Mouse (Mus musculus): ENCODE measurements around the gene Ric8a. TPM values are rescaled to one million over a fixed set of nuclear protein-coding genes. Genes with fewer than 3 reads are reported as not detected.

Gene Ric8a
- polyA plus RNA-seq, 1 experiment from 2014 or later: 74.8 TPM

- Histone ChIP-seq H3K36me3 (ENCODE audit: control insufficient read depth, insufficient read depth, low read length) (no peaks in the 10 kb centered on the region), H3K4me3 (ENCODE audit: low read depth, low read length) (no peak overlapping the region), H3K9ac (ENCODE audit: low read depth, low read length) (no peak overlapping the region), H3K27ac (ENCODE audit: low read depth, low read length) (no peak overlapping the region), H3K4me1 (replicated peaks; ENCODE audit: control insufficient read depth, insufficient read depth, low read length) (peaks cover 8% of the 10 kb centered on the region), H3K9me3 (ENCODE audit: control insufficient read depth, low read length) (no peaks in the 10 kb centered on the region), H3K27me3 (ENCODE audit: control insufficient read depth, insufficient read depth, low read length) (no peaks in the 10 kb centered on the region), H3K4me2 (replicated peaks; ENCODE audit: low read depth, low read length) (no peak overlapping the region)
- DNase-seq (ENCODE audit: low spot score) (no peak), ATAC-seq (ENCODE audit: low FRiP score) (no peak)
- 95% methylated on average over 18 of the region's 18 CpGs for WGBS
Measured at GRCm38 (mm10) chr7:140854483-140854882, 2.3 kb upstream of the Ric8a start.

GRCm38 (mm10) chr7:140855181-140855580, 1.6 kb upstream of the Ric8a start:
- Histone ChIP-seq H3K36me3 (ENCODE audit: control insufficient read depth, insufficient read depth, low read length) (no peaks in the 10 kb centered on the region), H3K27ac (ENCODE audit: low read depth, low read length) (no peak overlapping the region), H3K4me2 (replicated peaks; ENCODE audit: low read depth, low read length) (peak overlapping the region; percentile 92), H3K9ac (ENCODE audit: low read depth, low read length) (peak overlapping the region; percentile 32; the same call in 1 of the 2 replicates), H3K27me3 (ENCODE audit: control insufficient read depth, insufficient read depth, low read length) (no peaks in the 10 kb centered on the region), H3K9me3 (ENCODE audit: control insufficient read depth, low read length) (no peaks in the 10 kb centered on the region), H3K4me1 (replicated peaks; ENCODE audit: control insufficient read depth, insufficient read depth, low read length) (peaks cover 8% of the 10 kb centered on the region), H3K4me3 (ENCODE audit: low read depth, low read length) (peak overlapping the region; percentile 80)
- WGBS: 75% methylated on average over 9 of the region's 9 CpGs
- ATAC-seq (ENCODE audit: low FRiP score) (no peak), DNase-seq (ENCODE audit: low spot score) (no peak)

DNA sequence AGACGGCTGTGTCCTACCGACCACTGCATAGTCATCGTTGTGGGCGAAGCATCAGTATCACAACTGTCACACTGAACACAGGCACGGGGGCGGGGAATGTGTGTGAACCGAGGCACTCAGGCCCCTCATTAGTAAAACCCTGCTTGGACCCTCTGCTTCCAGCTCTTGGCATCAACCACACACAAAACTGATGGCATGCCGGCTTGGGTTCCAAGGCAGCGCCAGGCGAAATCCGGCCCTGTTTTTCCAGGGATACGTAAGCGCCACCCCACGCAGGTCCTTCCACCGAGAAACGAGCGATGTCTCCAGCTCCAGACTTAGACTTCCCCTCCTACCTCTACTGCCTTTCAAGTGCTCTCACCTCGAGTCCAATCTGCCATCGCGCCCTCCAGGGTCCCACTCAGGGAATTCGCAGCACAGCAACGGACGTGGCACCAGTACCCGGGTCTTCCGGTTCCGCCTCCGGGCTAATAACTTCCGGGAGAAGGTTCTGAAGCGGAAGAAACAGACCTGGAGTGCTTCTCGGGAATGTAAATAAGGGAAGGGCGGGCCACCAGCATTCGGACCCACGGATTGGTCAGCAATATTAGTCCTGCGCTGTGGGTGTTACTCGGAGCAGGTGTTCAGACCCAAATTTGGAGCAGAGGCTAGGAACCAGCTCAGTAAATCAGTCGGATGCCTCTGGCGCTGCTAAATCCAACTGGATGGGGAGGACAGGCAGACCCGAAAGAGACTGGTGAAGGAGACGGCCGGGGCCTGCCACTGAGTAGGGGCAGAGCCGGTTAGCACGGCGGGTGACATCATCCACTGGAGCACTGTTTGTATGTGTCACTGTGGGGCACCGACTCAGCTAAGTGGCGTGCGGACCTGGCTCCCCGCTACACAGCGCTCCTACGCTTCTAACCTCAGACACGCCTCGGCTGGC, 635 bp upstream of the Ric8a start, which contains the start of gene Gm45785:
Gene Gm45785 (minus strand): TSS at position 472 of the 925 bp plus-strand sequence.
- no peaks in the 10 kb centered on the region for H3K27me3 ChIP-seq (ENCODE audit: control insufficient read depth, insufficient read depth, low read length)
- peak within 1 kb of the TSS; percentile 80 for H3K4me3 ChIP-seq (ENCODE audit: low read depth, low read length)
- H3K9me3 ChIP-seq (ENCODE audit: control insufficient read depth, low read length): no peaks in the 10 kb centered on the region
- H3K4me1 ChIP-seq (replicated peaks; ENCODE audit: control insufficient read depth, insufficient read depth, low read length): peaks cover 8% of the 10 kb centered on the region
- ATAC-seq (ENCODE audit: low FRiP score): peak; percentile 80
- WGBS: 2% methylated on average over 51 of the region's 51 CpGs
- peak within 1 kb of the TSS; percentile 88 for H3K9ac ChIP-seq (ENCODE audit: low read depth, low read length)
- H3K4me2 ChIP-seq (replicated peaks; ENCODE audit: low read depth, low read length): peak within 1 kb of the TSS; percentile 92
- DNase-seq (ENCODE audit: low spot score): peak; percentile 90
- no peaks in the 10 kb centered on the region for H3K36me3 ChIP-seq (ENCODE audit: control insufficient read depth, insufficient read depth, low read length)
- peak within 1 kb of the TSS; percentile 73 for H3K27ac ChIP-seq (ENCODE audit: low read depth, low read length)

- WGBS: 39% methylated on average over 40 of the region's 40 CpGs
- H3K4me2 ChIP-seq (replicated peaks; ENCODE audit: low read depth, low read length): peak within 1 kb of the TSS; percentile 92
- H3K36me3 ChIP-seq (ENCODE audit: control insufficient read depth, insufficient read depth, low read length): no peaks in the 10 kb centered on the region
- peak within 1 kb of the TSS; percentile 88 for H3K9ac ChIP-seq (ENCODE audit: low read depth, low read length)
- no peaks in the 10 kb centered on the region for H3K27me3 ChIP-seq (ENCODE audit: control insufficient read depth, insufficient read depth, low read length)
- H3K27ac ChIP-seq (ENCODE audit: low read depth, low read length): peak within 1 kb of the TSS; percentile 73
- DNase-seq (ENCODE audit: low spot score) (no peak), ATAC-seq (ENCODE audit: low FRiP score) (peak; percentile 44)
- H3K9me3 ChIP-seq (ENCODE audit: control insufficient read depth, low read length): no peaks in the 10 kb centered on the region
- peaks cover 8% of the 10 kb centered on the region for H3K4me1 ChIP-seq (replicated peaks; ENCODE audit: control insufficient read depth, insufficient read depth, low read length)
- H3K4me3 ChIP-seq (ENCODE audit: low read depth, low read length): peak within 1 kb of the TSS; percentile 80
Measured at GRCm38 (mm10) chr7:140857550-140858505, 1.1 kb downstream of the Ric8a start, which contains the start of gene Bet1l. TSS of gene Bet1l (minus strand) at chr7:140857577.

DNA sequence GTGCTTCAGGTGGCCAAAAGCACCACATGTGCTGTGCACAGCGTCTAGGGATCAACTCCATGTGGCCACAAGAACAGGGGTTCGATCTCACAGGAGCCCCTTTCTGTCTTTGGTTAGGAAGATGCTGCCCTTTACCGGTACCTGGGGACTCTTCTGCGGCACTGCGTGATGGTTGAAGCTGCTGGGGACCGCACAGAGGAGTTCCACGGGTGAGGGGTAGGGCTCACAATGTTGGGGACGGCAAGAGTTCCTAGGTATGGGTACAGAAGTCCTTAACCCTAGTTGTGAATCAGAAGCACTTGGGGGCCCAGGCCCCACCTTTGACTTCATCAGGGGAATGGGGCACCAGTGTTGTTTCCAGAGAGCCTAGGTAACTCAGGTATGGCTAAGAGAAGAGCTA, 2.0 kb downstream of the Ric8a start:
- Histone ChIP-seq H3K4me1 (replicated peaks; ENCODE audit: control insufficient read depth, insufficient read depth, low read length) (peaks cover 8% of the 10 kb centered on the region), H3K4me2 (replicated peaks; ENCODE audit: low read depth, low read length) (peak overlapping the region; percentile 92; the same call in 1 of the 2 replicates), H3K9me3 (ENCODE audit: control insufficient read depth, low read length) (no peaks in the 10 kb centered on the region), H3K4me3 (ENCODE audit: low read depth, low read length) (no peak overlapping the region; the same call in 1 of the 2 replicates), H3K27ac (ENCODE audit: low read depth, low read length) (no peak overlapping the region), H3K9ac (ENCODE audit: low read depth, low read length) (no peak overlapping the region), H3K27me3 (ENCODE audit: control insufficient read depth, insufficient read depth, low read length) (no peaks in the 10 kb centered on the region), H3K36me3 (ENCODE audit: control insufficient read depth, insufficient read depth, low read length) (no peaks in the 10 kb centered on the region; the same call in 1 of the 2 replicates)
- ATAC-seq (ENCODE audit: low FRiP score): no peak
- 95% methylated on average over 8 of the region's 8 CpGs for WGBS
- no peak for DNase-seq (ENCODE audit: low spot score)

DNA sequence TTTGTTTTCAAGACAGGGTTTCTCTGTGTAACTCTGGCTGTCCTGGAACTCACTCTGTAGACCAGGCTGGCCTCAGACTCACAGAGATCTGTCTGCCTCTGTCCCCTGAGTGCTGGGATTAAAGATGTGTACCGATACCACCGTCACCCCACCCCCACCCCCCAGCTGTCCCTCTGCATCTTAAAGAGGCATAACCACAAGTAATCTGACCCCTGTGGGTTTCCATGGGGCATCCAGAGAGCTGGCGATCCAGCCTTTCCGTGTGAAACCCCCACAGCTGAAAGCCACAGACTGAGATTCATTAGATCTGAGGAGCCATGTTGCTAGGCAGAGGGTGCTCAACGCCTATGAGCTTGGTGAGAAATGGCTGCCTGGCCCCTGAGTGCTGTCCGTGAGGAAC, 3.2 kb downstream of the Ric8a start:
- DNase-seq (ENCODE audit: low spot score): no peak
- Histone ChIP-seq H3K9ac (ENCODE audit: low read depth, low read length) (no peak overlapping the region), H3K36me3 (ENCODE audit: control insufficient read depth, insufficient read depth, low read length) (no peaks in the 10 kb centered on the region; the same call in 1 of the 2 replicates)

GRCm38 (mm10) chr7:140860728-140861127, 4.0 kb downstream of the Ric8a start:
- Histone ChIP-seq H3K27ac (ENCODE audit: low read depth, low read length) (no peak overlapping the region), H3K36me3 (ENCODE audit: control insufficient read depth, insufficient read depth, low read length) (no peaks in the 10 kb centered on the region; the same call in 1 of the 2 replicates), H3K4me2 (replicated peaks; ENCODE audit: low read depth, low read length) (no peak overlapping the region), H3K4me3 (ENCODE audit: low read depth, low read length) (no peak overlapping the region), H3K27me3 (ENCODE audit: control insufficient read depth, insufficient read depth, low read length) (no peaks in the 10 kb centered on the region), H3K4me1 (replicated peaks; ENCODE audit: control insufficient read depth, insufficient read depth, low read length) (peaks cover 5% of the 10 kb centered on the region), H3K9me3 (ENCODE audit: control insufficient read depth, low read length) (no peaks in the 10 kb centered on the region), H3K9ac (ENCODE audit: low read depth, low read length) (no peak overlapping the region)
- ATAC-seq (ENCODE audit: low FRiP score): no peak
- 95% methylated on average over 5 of the region's 5 CpGs for WGBS
- DNase-seq (ENCODE audit: low spot score): no peak

More for the DNA sequence above, 3.2 kb downstream of the Ric8a start:
- H3K9me3 ChIP-seq (ENCODE audit: control insufficient read depth, low read length): no peaks in the 10 kb centered on the region
- no peak for ATAC-seq (ENCODE audit: low FRiP score)
- H3K4me1 ChIP-seq (replicated peaks; ENCODE audit: control insufficient read depth, insufficient read depth, low read length): peaks cover 8% of the 10 kb centered on the region
- 81% methylated on average over 6 of the region's 6 CpGs for WGBS
- no peaks in the 10 kb centered on the region for H3K27me3 ChIP-seq (ENCODE audit: control insufficient read depth, insufficient read depth, low read length)
- no peak overlapping the region for H3K4me2 ChIP-seq (replicated peaks; ENCODE audit: low read depth, low read length)
- no peak overlapping the region for H3K4me3 ChIP-seq (ENCODE audit: low read depth, low read length)
- H3K27ac ChIP-seq (ENCODE audit: low read depth, low read length): no peak overlapping the region

DNA sequence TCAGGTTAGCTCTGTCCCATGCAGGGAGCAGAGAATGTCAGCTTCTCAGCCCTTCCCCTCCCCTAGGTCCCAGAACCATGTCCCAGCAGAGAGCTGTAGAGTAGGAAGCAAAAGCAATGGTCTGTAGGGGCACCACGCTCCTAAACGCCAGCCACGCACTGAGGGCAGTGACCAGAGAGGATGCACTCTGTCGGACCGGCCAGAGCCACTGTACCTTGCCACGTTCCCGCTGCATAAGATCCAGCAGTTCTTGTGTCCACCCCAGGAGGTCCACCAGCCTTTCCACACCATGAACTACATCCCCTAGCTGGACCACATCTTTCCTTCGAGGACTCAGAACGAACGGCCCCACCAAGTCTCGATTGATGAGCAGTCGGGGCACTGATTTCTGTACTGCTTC, 8.0 kb downstream of the Ric8a start:
- H3K4me1 ChIP-seq (replicated peaks; ENCODE audit: control insufficient read depth, insufficient read depth, low read length): no peaks in the 10 kb centered on the region
- H3K9me3 ChIP-seq (ENCODE audit: control insufficient read depth, low read length): no peaks in the 10 kb centered on the region
- H3K36me3 ChIP-seq (ENCODE audit: control insufficient read depth, insufficient read depth, low read length): no peaks in the 10 kb centered on the region; the same call in 1 of the 2 replicates
- H3K4me2 ChIP-seq (replicated peaks; ENCODE audit: low read depth, low read length): no peak overlapping the region
- H3K9ac ChIP-seq (ENCODE audit: low read depth, low read length): no peak overlapping the region
- H3K27ac ChIP-seq (ENCODE audit: low read depth, low read length): no peak overlapping the region
- DNase-seq (ENCODE audit: low spot score) (no peak), ATAC-seq (ENCODE audit: low FRiP score) (no peak)
- no peaks in the 10 kb centered on the region for H3K27me3 ChIP-seq (ENCODE audit: control insufficient read depth, insufficient read depth, low read length)
- no peak overlapping the region for H3K4me3 ChIP-seq (ENCODE audit: low read depth, low read length)
- WGBS: 90% methylated on average over 12 of the region's 12 CpGs

All from hindbrain, embryonic 11.5 days (tissue).